Mouse (Mus musculus) kidney, adult 11 months (tissue): ENCODE measurements around the gene Zfp94.
A peak's percentile ranks its signal among the peaks of the same experiment; 100 is the strongest.

ENCODE experiments used
- DNase-seq: peaks from one replicate; pipeline ENCODE4 v3.0.0; 2022

Gene Zfp94

GRCm38 (mm10) chr7:24271191-24271590, 45.3 kb downstream of the Zfp94 start:
- DNase-seq, result no peak

- peak; percentile 86 for DNase-seq
Measured at GRCm38 (mm10) chr7:24270288-24270672, 46.2 kb downstream of the Zfp94 start, which contains the start of gene Zfp93. TSS of gene Zfp93 (plus strand) at chr7:24270420.

GRCm38 (mm10) chr7:24269667-24270287, 46.7 kb downstream of the Zfp94 start:
- DNase-seq, result no peak

GRCm38 (mm10) chr7:24269256-24269655, 47.2 kb downstream of the Zfp94 start:
- no peak for DNase-seq

GRCm38 (mm10) chr7:24268176-24269155, 48.0 kb downstream of the Zfp94 start:
- no peak for DNase-seq

- no peak for DNase-seq
Measured at GRCm38 (mm10) chr7:24260000-24260312, 56.5 kb downstream of the Zfp94 start.

GRCm38 (mm10) chr7:24259306-24259999, 57.0 kb downstream of the Zfp94 start:
- no peak for DNase-seq

- DNase-seq, result peak; percentile 87
Measured at GRCm38 (mm10) chr7:24254633-24255474, 61.6 kb downstream of the Zfp94 start, which contains the start of gene Zfp108. TSS of gene Zfp108 (plus strand) at chr7:24254794.

GRCm38 (mm10) chr7:24253779-24254615, 62.5 kb downstream of the Zfp94 start:
- peak; percentile 19 for DNase-seq
